Mouse (Mus musculus) kidney, postnatal 4 days (tissue): ENCODE results near the gene Gramd1a.
A peak's percentile ranks its signal among the peaks of the same experiment; 100 is the strongest.

Experiments used
- DNase-seq, 2 experiments: peaks; one replicate each; pipeline ENCODE4 v3.0.0; 2021; ENCODE audit warnings: mixed read lengths in 2 of 2

The Gramd1a gene

DNA sequence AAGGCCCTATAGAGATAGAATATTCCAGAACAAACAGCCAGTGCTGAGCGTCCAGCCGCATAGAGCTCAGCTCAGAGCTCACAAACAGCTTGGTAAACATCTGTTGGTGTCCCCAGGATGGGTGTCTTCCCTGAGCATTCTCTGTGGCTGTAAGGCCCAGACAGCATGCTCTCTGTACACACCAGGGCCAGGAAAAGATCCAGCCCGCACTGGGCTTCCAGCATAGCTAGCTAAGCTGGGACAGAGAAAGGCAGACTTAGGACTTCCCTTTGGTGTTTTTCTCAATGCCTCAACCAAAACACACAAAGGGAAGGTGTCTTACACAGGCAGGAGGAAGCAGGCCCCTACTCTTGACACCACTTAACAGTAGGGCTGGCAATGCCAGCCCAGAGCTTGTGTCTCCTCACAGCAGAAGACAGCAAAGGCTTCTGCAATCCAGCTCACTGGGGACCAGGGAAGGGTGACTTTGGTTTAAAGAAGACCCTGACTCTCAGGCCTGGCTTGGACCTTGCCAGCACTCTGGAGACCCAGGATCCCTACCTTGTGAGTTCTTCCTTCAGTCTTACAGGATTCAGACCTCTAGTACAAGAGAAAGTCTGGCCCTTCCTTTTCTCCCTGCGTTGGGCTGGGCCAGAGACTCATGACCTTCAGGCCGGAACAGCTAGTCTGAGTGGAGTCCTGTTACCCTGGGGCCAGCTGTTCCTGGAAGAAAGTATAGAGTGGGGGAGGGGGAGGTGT, at the start of gene Gramd1a:
TSS of gene Gramd1a (minus strand) at position 601 of the 738 bp plus-strand sequence.
- peak in 1 of 2 experiments; percentile 62 for DNase-seq

DNA sequence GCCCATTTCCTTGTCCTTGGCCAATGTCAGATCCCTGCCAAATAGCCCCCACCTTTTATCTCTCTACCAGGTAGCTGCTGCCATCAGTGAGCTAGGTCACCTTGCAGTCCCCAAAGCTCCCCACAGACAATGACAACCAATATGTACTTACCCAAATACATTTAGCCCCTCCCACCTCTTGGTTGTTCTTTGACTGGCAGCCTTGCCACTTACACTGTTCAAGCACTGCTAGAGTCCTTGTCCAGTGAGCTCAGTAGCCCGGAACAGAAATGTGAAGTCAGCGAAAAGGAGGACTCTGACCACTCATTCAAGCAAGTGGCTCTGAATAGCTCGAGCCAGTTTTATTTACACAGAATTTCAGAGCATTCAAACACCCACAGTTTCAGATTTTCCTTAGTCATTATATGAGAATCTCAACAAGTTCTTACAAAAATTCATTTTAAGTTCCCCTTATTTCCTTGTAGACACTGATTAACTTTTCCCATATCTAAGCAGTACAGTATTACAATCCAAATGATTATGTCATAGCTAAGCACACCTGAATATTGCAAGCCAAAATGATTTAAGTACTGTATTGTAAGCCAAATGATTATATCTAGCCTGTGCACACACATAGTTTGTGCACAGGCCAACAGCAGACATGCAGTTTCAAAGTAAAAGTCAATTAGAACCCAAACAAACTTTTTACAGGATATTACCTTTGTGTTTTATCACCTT, 40.1 kb upstream of the Gramd1a start:
- peak in 1 of 2 experiments; percentile 22 for DNase-seq

DNA sequence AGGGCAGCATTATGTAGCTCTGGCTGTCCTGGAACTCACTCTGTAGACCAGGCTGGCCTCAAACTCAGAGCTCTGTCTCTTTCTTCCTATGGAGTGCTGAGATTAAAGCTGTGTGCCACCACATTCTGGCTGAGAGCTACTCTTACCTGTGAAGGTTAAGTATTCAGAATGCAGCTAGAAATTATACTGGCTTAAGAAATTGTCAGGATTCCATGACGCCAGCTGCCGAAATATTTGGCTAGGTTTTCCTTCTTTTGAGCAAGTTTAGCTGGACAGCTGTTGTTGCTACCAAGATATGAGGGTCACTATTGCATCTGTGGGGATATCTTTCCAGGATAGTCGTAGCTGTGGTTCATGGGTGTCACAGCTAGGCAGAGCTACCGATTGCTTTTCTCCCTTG, 29.0 kb upstream of the Gramd1a start:
- no peak for DNase-seq

DNA sequence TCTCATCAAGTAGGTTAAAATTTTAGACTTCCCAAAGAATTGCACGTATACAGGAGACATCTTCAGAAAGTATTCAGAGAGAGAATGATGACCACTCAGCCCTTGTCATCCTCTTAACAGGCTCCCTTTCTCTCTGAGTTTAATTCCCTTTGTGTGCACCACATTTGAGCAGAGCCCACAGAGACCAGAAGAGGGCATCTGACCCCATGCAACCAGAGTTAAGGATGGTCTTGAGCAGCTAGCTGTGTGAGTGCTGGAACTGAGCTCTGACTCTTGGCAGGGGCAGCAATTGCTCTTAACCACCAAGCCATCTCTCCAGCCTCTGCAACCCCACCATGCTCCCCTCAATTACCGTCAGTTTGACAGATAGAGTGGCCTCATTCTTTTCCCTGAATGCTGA, 27.2 kb upstream of the Gramd1a start:
- DNase-seq = no peak

DNA sequence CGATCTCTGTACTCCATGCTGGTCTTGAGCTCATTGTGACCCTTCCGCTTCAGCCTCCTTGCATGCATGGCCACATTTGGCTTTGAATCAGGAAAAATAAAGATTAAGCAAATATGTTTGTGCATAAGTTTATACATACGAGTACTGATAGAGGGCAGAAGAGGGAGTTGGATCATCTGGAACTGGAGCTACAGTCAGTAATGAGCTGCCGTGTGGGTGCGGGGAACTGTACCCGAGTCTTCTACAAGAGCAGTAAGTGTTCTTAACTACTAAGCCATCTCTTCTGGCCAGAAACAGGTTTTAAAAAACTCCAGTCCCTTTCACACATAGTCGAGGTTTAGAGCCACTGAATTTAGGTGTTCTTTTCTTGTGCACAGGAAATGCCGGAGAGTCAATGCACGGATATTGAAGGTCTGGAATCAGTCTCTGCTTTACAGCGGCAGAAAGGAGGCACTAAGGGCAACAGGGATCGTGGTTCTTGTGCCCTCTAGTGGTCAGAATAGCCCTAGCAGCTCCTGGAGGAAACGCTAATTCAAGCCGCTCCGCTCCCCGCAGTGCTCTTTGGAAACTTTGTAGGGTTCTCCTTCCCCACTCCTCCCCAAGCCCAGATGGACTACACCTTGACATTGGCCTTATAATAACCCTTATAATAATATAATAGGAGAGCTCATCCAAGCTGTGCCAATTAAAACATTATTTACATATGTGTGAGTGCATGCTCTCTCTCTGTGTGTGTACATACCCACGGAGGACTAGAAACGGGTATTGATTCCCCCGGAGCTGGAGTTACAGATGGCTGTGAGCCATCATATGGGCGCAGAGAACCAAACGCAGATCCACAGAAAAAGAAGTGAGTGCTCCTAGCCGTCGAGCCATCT, 21.4 kb upstream of the Gramd1a start:
- peak; percentile 82 to 85 for DNase-seq

DNA sequence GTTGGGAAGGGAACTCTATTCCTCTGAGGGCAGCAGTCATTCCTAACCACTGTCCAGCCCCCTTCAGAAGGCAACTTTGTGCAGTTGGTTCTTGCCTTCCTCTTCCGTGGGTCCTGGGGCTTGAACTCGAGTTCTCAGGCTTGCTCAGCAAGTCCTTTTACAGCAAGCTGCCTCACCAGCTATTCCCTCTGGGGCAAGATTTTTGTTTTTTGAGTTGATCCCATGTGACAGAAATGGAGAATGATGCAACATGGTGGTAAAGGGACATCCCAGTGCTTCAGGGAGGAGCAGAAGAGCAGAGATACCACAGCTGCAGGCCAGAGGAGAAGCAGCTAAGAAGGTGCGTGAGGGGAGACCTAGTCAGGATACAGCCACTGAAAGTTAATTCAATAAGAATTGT, 19.4 kb upstream of the Gramd1a start:
- no peak for DNase-seq

DNA sequence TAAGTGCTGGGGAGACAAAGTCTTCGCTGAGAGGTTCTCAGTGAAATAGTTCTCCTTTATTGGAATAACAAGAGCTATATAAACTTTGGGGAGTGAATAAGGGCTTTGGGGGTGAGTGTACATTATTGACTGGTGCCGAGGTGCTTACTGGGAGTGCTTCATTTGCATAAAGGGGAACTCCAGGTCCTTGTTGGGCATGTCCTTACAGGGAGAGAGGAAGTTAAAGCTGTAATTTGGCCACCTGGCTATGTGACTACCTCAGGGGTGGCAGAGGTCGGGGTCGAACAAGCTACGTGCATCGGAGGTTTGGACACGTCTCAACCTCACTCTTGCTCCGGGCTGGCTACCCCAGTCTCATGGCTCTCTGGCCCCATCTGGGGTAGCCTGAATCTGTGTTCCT, 18.8 kb upstream of the Gramd1a start:
- no peak for DNase-seq

DNA sequence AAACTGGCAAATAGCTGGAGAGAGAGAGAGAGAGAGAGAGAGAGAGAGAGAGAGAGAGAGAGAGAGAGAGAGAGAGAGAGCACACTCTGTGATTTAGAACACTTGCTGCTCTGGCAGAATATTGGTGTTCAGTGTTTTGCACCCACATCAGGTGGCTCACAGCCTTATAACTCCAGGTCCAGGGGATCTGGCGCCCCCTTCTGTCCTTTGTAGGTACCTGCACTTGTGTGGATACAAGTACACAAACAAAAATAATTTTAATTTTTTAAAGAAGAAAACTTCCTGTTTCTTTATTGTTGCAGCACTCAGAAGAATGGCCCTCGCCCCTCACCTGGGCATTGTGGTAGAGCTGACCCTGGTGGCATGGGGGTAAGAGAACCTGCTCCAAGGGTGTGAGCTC, 16.5 kb upstream of the Gramd1a start:
- DNase-seq = peak; percentile 47 to 66

DNA sequence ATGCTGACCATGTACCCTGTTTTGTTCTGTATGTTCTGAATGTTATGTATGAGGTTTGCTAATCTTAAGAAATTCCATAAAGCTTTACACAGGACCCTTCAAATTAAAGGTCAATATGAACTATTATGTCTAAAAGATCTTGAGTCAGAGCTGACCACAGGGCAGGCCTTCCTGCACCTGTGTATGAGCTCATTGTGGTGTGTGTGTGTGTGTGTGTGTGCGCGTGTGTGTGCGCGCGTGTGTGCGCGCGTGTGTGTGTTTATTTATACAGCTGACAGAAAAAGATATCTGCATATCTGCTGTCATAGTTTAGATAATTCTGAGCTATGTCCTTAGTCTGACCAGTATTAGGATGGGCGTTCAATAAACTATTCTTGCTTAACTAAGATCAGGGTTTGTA, 14.8 kb upstream of the Gramd1a start:
- DNase-seq = no peak

DNA sequence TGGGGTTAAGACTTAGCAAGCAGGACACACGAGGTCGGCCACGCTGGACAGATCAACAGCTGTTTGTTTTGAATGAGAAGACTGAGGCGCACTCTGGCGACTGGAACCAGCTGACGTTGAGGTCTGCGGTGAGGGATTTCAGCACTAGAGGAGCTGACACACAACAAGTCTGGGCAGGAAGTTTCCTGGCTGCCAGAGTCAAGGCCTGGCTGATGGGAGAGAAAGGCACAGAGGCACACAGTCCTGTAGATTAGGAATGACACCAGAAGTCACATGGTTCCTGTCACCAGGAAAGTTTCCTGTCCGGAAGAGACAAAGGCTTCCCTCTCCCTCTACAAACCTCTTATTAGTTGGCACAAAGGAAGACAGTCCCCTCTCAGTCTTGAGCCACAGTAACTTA, 12.7 kb upstream of the Gramd1a start:
- peak; percentile 46 to 64 for DNase-seq

DNA sequence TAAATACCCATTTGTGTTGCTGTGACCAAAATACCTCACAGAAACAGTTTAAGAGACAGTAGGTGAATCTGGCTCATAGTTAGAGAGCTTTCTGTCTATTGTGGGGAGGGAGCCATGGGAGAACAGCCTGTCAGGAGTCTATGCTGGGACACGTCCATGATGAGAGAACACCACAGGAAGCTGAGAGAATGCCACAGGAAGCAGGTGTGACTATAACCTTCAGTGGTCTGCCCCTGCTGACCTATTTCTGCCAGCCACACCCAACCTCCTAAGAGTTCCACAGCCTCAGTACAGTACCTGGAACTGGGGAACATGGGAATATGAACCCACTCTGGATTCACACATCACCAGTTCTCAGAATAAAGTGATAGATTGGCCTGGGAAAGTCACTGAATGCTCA, 9.1 kb upstream of the Gramd1a start:
- DNase-seq = no peak

DNA sequence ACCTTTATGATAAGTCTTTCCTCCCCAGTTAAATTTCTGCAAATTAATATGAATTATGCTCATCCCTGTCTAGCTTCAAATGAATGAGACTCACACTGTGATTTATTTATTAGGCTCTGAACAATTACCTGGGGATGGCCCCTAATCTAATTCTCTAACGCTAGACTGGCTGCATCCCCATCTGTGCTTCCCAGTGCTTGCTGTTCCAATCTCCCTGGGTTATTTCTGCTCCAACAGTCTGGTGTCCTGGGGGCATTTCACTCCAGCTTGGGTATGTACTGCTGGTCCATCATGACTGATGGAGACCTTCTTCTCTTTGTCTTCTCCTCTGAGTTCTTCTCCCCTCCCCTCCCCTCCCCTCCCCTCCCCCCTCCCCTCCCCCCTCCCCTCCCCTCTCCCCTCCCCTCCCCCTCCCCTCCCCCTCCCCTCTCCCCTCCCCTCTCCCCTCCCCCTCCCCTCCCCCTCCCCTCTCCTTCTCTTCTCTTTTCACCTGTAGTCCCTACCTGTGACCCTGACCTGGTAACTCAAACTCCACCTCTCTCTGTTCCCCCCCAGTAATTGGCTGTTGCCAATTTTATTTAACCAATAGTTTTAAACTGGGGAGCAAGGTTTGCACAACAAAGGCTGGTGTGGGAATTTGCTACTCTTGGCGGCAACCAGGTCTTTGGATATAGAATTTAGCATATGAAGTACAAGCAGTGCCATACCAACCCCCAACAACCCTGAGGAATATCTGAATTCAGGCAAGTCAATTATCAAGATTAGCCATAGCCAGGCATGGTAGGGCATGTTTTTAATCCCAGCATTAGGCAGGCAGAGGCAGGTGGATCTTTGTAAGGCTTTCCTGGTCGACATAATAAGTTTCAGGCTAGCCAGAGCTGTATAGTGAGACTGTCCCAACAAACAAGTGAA, 8.2 kb upstream of the Gramd1a start:
- no peak for DNase-seq

DNA sequence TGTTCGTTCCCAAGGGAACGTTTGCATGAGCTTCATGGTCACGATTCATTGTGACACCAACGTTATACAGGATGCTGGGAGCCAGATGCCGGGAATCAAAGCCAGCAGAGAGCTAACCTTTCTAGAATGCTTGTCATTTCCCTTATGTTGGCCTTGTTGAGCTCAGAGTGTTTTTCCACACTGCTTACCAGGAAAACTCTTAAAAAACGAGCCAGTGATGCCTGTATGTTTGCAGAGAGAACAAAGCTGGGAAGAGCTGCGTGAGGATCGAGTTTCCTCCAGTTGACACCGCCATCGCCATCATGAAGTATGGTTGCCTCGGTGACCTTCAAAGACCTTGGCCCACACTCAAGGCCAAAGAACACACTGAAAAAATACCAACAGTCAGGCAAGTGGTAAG, 6.6 kb upstream of the Gramd1a start:
- DNase-seq = no peak

DNA sequence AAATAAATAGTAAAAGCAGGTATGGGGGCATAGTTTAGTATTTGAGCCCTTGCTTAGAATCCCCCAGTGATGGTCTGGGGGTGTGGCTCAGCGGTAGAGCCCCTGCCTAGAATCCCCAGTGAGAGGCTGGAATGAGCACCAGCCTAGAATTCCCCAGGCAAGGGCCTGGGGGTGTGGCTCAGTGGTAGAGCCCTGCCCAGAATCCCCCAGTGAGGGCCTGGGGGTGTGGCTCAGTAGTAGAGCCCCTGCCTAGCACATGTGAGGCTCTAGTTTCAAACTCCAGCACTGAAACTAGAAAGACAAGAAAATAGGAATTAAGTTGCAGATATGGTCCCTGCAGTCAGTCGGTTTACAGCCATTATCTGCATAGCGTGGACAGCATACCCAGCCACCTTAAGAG, 6.1 kb upstream of the Gramd1a start:
- DNase-seq = no peak

DNA sequence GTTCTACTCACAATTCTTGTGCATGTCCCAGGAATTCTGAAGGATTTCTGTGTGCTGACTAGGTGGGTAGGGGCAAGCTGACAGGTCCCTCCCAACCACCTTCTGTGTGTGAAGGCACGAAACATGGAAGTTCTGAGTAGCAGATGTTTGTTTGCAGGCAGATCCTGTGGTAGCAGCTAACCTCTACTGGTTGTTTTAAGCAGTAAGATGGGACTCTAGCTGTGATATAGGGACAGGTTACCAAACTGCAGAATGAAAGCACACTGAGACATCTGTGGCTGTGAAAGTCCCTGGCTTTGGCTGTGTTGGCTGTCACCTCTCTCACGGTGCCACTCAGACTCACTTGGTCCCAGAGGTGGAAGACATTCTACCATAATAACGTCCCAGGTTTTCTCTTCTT, 5.5 kb upstream of the Gramd1a start:
- DNase-seq = no peak

DNA sequence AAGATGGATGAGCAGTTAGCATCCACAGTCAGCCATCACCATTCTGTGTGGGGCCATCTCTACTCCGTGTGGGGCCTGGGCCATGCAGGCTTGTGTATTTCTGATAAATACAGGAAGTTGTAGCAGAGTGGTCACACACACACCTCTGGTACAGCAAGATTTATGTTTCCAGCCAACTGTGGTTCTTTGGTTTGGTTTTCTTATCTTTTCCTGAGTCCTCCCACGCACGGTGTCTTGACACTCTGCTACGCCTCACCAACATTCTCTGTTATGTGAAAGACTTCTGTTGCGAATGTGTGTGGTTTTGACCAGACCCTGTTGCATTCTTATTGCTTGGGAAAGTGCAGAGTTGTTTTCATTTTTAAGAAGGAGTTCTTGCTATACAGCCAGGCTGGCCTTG, 5.1 kb upstream of the Gramd1a start:
- no peak for DNase-seq

DNA sequence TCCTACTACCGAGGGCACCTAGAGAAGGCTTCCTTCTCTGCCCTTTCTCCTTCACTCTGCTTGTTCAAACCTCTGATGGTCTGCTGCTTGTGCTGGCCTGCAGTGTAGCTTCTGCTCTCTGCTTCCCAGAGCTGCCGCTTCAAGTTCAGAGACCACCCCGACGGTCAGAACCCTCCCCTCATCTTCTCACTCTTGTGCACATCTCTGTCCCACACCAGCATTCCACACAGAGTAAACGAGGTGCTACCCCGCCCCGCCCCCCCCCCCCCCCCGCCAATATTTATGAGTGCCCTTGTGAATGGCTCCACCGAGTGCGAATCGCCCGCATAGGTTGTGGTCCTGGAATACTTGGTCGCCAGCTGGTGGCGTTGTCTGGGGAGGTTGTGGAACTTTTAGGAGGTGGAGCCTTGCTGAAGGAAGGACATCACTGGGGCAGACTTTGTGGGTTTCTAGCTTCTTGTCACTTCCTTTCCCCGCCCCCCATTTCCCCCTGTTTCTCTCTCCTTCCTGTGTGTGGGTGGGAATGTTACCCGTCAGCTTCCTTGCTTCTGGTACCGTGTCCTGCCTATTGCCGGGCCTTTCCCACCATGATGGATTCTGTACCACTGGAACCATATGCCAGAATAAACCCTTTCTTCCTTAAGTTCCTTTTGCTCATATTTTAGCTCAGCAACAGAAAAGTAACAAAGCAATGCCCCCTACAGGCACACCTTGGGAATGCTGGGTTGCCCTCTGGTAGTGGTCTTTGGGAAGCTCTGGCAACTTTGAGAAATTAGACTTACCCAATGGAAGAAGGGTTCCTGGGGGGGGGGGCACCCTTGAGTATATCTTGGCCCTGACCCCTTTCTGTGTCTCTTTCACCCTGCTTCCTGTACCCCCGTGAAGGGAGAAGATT, 585 bp upstream of the Gramd1a start:
- peak in 1 of 2 experiments; percentile 55 for DNase-seq

DNA sequence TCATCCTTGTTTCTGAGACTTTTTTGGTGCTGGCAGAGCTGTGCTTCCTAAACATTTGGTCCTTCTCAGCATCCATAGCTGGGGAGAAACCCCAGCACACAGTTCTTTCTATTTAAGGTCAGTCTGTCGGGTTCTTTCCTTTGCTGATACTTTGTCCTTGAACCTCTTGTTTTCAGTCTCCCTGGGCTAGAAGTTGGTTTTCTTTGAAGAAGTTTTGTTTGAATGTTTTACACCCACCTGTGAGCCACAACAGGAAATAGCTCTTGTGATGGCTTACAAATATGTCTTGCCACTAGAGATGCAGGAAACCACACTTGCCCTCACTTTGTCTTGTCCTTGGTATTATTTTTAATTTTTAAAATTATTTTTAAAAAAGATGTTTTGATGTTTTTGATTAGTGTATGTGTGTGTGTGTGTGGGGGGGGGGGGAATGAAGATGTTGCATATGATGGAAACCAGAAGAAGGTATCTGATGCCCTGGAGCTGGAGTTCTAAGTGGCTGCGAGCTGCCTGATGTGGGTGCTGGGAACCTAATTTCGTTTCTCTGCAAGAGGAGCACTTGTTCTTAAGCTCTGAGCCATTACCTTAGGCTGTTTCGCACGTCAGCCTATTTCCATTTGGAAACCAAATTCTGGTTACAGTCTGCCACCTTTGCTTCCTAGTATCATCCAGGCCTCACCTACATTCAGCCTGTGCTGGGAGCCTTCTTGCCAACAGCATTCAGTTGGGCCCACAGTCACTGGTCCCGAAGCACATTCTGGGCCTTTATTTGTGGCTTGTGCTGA, 2.0 kb downstream of the Gramd1a start:
- no peak for DNase-seq

DNA sequence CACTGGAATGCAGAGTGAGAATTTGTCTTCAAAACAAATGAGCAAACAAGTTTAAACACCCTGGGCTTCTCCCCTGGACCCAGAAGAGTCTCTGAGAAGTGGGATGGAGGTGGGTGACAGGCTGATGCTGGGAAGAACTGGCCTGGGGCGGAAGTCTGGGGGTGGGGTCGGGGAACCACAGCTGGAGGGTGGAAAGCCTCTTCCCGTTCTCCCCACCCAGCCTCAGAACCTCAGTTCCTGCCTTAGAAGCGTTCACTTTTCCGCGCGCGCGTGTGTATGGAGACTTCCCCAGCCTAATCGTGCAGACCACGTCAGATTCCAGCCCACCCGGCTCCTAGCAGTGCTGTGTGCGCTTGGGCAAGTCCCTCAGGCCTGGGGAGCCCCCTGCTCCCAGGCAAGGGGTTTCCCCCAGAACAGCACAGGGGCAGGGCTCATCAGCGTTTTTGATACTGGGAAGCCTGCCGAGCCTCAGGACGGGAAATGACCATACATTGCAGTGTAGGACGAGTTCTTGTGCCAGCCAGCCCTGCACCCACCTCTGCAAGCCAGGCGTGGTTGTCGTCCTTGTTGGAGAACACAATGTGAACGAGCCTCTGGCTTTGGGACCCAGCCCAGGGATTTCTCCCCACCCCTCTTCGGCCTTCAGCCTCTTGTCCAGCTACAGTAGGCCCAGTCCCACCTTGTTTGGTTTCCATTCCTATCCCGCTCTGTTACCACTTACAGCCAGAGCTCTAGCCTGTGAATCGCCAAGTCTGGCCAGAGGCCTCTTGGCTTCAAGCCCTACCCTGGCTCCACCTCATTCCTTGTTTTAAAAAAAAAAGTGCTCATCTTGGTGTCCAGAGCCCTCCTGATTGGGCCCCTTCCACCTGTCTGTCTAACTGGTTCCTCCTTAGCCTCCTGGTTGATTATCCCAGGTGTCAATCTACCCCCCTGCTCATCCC, 4.1 kb downstream of the Gramd1a start:
- DNase-seq = peak; percentile 77 to 87
